Mouse (Mus musculus) kidney, adult 8-10 months (tissue): ENCODE measurements around the gene Tagap.

ENCODE experiments used
- DNase-seq, 2 experiments: peaks; one replicate each; pipeline ENCODE4 v3.0.0; 2022

The Tagap gene

DNA sequence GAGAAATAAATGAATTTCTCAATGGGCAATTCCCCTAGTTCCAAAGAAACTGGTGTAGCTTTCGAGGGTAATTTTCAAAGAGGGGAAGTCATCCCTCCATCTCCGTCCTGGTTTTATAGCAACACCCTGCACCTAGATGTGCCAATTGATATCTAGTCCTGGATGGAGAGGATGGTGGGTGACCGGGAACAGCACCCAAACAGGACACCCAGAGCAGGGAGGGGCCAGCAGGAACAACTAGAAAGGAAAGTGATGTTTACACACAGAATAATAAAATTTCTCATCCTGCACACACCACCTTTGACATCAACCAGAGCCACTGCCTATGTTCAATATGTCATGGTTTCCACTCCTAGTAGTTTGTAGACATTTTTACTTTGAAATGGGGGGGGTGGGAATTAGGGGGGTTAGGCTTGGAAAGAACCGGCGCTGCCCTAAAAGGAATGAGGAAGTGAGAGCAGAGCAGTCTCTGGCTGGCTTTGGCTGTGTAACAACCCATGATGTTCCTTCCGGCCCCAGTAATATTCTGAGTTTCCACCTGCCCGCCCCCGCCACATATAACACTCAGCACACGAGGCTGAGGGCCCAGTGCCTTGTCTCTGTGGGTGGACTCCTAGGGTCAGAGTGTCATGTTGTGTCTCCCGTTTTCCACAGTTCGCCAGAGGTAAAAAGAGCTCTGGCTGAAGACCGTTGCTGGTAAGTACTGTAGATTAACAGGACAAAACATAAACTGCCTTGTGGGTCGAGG lies at the start of gene Tagap:
Gene Tagap, plus strand, starts transcription at position 588 of the 748 bp plus-strand sequence.
- DNase-seq: no peak

DNA sequence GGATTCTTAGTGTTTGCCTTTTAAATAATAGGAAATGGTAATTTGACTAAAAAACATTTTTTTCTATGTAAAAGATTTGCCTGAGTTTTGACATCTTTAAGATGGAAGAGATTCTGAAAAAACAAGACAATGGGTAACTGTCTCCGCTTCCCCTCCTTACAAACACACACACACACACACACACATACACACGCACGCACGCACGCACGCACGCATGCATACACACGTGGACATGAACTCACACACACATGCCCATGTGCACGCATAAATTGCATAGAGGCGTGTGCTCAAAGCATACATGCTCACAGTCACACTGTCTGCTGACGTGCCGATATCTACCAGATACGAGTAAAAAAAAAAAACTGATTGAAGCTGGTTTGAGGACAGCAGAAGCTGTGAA lies 49.3 kb upstream of the Tagap start:
- no peak for DNase-seq

DNA sequence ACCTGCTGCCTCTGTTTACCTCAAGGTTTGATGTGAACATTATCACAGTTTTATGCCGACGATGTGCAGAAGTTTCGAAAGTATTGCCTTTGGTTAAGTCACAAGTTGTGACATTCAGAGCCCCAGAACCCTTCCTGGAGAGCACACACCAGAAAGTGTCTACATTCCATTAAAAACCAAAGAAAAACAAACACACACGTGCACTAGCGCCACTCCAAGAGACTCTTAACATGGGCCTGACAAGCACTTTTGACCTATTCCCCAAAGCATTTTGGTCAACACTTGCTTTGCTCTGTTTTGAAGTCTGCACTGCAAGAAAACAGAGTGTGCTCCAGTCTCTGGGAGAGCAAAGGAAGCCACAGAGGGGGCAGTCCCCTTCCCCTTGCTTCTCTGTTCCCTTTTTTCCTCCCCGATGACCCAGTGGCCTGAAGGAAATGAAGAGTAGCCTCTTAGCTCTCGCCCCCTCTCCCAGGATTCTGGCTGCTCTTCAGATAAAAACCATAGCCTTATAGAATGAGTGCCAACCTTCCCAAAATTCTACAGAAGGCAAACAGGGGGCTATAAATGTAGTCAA lies 48.5 kb upstream of the Tagap start:
- DNase-seq: no peak

DNA sequence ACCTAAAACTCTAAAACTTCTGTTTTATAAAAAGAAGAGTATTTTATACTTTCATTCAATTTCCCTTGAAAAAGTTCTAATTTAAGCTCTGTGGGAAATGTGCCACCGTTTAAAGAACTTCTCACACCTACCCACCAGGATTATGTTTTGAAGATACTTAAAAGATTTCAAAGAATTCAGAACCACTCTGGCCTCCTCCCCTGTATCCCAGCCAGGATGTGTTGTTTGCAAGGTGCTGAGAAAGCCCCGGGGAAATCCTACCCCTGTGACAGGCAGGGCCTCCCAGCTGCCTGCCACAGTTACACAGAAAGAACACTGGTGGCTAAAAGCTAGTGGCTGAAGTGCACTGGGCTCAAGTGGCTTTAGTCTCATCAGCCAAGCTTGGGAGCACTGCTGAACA lies 47.9 kb upstream of the Tagap start:
- no peak for DNase-seq

DNA sequence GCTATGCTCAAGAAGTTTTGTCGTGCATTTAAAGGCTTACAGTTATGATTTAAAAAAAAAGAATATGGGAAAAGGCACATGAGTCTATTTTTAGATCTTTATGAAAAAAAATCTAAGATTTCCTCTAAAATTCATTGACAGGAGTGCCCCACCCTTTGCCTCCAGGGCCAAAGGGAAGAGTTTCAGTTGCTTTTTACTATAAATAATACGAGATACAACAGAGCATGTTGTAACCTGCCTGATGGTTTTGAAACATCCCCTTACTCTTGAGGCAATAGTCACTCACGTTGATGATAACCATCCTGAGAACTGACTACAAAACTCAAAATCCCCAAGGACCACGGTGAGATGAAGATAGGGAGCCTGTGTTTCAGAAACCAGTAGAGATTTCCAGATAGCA lies 46.3 kb upstream of the Tagap start:
- no peak for DNase-seq

DNA sequence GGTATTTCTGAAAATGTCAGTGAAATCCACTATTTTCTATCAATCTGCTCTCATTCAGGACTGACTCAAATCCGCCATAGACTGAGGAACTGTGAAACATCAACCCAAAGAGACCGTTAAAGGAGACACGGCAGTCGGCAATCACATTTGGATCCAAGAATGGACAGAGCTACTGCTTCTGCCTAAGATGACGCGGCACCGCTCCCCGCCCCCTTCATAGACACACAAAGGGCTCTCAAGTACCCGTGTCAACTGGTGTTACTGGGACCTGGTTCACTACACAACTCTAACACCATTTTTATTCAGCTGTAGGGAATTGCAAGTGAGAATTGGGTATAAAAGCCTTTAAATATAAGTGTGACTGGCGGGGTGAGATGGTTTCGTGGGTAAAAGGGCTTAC lies 42.7 kb upstream of the Tagap start:
- no peak for DNase-seq

DNA sequence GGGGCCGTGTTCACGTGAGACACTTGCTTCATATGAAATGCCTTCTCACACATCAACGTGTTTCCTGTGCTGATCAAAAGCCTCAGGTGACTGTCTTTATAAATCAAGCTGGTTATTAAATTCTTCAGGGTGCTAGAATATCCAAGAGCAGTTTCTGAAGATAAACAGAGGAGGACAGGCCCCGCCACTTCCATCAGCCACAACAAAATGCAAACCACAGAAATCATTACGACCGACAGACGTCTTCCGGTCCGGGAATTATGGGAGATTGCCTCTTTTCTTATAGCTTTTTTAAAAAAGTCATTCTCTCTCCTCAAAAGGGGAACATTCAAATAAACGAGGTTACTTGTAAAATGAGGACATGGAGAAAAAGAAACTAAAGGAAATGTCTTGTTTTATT lies 41.2 kb upstream of the Tagap start:
- no peak for DNase-seq

DNA sequence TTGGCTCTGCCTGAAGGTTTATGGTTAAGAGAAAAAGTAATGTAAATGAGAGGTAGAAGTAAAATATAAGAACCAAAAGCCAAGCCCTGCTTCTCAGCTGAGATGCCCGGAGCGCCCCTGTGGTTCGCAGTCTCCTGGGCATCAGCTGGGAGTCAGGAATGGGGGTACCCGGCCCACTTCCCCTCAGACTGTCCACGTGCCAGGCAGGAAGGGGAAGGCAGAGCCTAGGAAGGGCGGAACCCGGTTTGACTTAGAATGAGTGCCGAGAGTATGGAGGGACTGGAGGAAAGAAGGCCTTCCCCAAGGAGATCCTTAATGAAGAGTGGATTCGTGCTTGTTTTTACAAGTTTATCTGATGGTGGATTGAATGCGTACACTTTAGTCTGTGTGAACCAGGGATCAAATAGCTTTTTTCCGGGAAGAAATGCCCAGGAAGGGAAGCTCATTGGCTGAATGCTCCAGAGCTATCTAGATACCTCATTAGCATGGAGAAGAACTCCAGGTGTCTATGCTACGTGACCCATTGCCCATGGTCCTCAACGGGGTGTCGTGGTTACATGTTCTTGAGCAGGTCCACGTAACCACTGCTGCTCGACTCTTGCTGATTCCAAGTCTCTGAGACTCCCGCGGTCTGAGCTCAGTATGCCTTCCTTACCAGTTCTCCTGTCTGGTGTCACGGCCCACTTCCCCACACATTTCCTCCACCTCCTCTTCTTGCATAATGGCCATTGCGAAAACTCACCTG lies 38.6 kb upstream of the Tagap start:
- no peak for DNase-seq

DNA sequence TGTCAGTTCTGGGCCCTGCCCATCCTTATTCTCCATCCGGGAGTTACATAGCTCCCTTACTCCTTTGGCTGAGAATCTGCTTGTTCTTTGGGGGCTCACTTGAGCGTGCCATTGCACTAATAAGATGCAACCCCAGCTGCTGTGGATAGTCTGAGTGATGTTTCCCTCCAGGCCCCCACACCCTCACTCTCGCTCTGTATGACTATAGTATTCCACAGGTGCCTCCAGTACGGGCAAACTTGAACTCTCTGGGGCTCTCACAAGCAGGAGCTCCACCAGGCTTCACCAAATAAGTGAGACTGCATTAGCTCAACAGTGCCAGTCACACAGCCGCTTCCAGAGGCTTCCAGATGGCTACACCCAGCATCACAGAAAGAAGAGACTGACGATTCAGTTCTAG lies 37.5 kb upstream of the Tagap start:
- no peak for DNase-seq

DNA sequence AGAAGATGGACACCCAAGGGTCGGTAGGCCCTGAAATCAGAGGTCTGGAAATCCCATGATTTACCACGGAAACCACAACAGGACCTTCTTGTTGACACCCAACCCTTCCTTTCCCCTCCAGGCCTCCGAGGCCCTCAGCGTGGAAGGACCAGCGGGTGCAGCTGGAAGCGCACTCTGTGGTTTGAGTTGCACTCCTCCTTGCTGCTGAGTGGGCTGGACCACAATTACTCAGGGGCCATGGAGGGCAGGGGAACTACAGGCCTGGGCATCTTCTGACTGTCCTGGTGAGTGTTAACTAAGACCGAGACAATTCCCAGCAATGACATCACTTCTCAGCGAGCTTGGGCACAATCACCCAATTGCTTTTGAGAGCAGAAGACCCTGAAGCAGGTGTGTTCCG lies 36.8 kb upstream of the Tagap start:
- DNase-seq: no peak

DNA sequence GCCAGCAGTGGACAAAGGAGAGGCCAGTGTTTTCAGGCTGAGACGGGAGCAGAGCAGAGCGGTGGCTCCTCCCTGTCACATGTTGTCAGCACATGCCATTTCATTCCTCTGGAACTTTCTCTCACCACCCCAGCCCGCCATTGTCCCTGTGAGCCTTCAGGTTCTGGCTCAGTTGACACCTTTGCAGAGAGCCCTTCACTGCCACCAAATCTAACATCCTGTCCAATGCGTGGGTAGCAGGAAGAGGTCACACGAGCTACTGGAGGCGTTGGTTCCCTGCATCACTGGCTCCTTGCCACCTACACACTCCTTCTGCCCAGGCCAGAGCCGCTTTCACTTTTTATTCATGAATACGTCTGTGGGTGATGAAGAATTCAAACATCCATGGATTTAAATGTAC lies 33.1 kb upstream of the Tagap start:
- no peak for DNase-seq

DNA sequence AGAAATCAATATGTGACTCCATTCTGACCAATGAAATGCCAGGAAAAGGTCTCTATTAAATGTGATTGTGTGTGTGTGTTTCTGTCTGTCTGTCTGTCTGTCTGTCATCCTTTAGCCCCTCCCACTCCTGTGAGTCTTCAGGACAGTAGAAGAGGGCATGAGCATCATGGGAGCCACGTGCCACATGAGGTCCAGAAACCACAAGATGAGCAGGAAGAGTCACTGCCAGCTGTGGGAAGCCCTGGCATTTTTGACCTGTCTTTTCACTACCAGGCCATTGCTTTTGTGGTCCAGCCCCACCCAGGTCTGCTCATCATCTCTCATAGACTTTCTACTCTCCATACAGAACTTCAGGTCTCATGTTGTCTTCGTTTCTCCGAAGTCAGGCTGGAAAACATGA lies 31.7 kb upstream of the Tagap start:
- DNase-seq: no peak

DNA sequence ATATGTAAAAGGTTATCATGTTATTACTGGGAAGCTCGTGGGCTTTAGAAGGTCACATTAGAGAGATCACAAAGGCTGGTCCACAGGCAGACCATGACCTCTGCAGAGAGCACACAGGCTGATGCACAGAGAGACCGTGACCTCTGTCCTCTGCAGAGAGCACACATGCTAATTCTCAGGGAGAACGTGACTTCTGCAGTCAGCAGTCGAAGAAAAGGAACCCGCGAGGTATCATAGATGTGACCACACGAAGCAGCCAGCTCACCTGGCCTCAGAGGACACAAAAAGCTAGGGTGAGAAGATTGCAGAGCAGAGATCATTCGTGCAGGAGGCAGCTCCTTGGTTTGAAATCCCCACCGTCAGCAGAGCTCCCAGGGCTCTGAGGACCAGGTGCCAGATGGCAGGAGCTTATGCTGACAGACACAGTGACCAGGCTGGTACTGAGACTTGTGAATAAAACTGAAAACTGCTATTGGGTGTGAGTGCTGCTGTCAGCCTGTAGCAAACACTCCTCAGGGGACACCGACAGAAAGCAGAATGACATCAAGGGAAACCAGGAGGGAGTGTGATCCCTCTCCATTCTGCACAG lies 29.7 kb upstream of the Tagap start:
- DNase-seq: no peak

DNA sequence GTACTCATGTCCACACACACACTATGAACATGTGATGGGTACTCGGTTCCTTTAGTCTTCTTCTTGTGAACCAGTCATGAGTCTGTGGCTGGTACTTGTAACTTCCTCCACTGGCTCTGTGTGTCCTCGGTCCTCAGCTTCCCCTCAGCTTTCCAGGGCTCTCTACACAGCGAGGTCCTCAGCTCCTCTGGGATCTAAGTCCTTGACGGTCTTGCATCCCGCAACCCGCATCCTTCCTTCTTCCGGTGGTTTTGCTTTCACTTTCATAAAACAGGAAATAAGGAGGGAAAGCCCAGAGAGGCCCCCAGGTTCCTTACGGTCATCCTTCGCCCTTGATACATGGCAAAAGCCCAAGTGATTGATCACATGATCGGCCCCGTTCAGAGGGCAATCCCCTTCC lies 28.7 kb upstream of the Tagap start:
- DNase-seq: no peak

DNA sequence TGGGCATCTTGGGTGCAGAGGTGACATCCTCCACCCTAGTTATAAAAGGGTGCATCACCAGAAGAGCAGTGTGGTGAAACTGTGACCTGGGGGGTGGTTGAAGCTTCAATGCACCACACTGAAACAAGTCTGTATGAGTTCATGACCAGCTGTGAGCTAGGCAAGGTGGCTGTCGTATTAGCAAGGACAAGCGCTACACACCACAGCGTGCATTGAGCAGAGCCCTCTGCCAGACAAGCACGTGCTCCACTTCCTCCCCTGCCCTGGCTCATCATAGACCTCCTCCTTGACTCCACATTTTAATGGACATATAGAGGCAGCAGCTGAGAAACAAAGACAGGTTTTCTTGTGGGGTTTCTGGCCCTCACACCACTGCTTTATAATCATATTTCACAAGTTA lies 28.0 kb upstream of the Tagap start:
- DNase-seq: no peak

DNA sequence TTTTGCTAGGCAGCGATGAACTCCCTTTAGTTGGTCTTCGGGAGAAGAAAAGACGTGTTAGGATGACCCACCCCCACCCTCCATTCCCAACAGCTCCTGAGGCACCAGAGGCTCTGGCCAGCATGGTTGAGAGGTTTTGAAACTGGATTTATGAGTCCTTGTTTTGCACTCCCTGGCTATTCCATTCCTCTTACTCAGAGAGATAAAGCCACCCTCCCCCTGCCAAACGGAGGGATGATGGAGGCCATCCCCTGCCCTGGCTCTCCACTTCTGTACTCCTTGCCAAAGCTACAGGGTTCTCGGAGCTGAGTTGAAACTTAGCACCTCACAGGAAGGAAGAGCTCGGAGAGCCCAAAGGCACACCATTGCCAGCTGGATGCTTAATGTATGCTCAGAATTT lies 26.6 kb upstream of the Tagap start:
- no peak for DNase-seq

DNA sequence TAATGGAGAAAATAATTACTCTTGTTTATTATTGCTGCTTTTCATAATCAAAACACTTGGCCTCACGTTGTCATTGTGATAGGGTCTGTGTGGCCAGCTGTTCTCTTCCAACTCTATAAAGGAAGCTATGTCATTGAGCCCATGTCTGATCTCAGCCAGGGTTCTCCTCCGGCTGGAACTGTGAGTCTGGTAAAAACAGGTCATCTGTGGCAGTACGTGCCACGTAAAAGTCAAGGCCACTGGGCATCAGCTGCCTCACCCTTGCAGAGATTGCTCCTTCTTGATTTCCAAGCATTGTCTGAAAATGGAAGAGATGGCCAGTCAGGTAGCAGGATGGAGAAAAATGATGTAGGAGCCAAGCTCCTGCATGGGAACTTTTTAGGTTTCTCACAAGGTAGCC lies 25.8 kb upstream of the Tagap start:
- DNase-seq: no peak

DNA sequence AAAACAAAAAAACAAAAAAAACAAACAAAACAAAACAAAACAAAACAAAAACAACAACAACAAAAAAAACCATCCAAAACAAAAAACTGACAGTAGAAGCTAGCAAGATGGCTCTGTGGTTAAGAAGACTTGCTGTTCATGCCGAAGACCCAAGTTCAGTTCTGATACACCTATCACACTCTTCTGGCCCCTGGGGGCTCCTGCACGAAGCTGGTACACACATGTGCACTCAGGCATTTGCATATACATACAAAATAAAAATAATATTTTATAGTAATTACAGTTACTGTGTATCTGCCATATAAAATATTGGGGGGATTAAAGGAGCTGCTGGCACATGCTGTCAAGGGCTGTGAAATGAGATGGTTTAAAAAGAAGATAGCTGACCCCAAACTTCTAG lies 24.3 kb upstream of the Tagap start:
- DNase-seq: no peak

DNA sequence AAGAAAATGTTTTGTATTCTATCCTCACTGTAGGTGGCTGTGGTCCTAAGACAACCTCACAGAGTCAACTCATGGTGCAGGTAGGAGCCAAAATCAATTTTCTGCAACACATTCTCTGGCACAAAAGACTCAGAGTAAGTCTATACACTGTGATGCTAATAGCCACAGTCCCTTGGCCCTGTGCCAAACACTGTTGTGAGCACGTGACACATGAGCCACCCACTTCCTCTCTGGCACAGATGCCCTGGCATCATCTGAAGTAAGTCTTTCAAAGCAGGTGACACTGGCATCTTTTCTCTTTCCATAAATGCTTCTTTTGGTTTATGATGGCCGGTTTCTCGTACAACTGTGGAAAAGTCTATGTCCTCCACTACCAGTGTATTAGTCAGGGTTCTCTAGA lies 23.4 kb upstream of the Tagap start:
- DNase-seq: no peak

DNA sequence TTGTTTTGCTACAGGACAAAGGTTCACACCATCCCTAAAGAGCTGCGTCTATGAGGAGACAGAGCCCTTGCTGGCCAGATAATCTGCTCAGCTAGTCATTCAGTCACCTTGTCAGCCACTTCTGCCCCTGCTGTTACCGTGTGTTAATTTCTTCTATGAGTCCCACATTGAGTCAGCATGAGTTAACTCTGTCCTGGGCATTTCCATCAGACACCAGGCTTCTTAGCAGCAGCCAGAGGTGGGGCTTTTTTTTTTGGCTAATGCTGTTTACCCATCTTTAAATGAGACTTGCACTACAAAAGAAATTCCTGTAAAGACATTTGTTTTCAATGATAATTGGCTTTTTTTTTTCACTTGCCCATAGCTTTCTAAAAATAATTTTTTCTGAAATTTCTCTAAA lies 20.8 kb upstream of the Tagap start:
- no peak for DNase-seq

DNA sequence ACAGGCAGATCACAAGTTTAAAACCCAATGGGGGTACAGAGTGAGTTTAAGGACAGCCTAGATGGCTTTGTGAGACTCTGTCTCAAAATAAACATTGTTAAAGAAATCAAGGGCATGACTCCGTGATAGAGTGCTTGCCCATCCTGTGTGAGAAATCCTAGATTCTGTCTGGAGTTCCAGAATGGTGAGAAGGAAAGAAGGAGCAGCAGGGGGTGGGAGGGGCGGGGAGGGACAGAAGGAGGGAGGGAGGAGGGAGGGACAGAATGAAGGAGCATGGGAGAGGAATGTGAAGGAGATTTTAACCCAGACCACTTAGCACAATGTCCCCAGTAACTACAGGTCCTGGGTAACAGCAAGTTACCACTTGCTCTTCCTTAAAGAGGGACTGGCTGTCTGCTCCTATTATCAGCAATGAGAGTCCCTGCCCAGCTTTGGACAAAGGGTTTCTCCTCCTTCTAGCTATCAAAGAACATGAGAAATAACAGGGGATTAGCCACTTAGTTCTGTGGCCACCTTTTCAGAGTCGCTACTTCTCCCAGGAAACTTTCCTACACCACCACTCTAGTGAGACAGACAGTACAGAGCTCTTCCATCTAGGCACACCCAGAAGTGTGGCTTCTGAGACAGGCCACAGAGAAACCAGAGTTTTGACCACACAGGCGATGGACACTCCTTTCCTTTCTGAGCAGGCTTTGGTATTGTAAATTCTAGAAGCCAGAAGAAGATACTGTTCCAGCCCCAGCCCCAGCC lies 19.7 kb upstream of the Tagap start:
- DNase-seq: no peak

DNA sequence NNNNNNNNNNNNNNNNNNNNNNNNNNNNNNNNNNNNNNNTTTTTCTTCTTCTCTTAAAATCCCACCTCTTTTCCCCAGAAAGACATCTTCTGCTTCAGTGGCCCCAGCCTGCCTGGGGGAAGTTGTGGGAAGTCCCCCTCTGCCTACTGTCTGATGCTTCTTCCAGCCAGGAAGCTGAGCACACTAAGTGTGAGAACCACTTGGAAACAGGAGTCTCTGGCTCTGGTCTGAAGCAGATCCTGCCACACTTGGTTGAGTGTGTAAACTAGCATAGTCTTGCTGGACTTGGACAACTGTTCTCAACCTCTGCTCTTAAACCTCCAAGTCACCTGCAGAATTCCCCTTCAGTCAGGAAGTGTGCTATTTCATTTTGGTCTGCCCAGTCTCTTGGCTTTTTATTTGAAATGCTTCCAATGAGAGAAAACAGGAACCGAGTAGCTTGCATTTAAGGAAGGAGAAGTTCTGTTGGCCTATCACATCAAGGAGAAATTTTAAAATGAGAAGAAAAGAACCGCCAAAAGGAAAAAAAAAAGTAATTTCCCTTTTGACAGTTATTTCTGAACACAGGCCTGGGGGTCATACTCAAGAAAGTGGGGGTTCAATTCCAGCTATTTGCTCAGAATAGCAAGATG lies 11.1 kb upstream of the Tagap start:
- no peak for DNase-seq

DNA sequence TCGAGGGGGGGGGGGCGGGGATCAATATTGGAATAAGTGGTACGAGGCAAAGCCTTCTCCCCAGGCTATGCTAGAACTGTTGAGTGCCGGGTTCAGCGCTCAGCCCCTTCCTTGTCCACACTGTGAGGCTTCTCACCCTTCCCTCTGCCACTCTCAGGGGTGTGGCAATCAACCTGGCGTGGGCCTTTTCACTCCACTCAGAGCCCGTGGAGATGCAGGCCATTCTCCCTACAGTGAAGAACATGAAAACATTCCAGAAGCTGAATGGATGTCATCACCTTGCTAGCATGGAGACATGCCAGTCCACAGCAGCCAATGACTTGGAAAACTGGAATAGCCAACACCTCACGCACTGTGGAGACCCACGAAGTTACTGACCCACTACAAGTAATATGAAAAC lies 10.0 kb upstream of the Tagap start:
- no peak for DNase-seq
